Mouse (Mus musculus) heart, embryonic 16.5 days (tissue): ENCODE measurements around the gene Cenpc1. TPM values are rescaled to one million over a fixed set of nuclear protein-coding genes. Genes with fewer than 3 reads are reported as not detected.

Source experiments
- ATAC-seq: fragments of 200-750 bp; cut with Nextera tagmentation; replicated peaks from 2 replicates; pipeline ENCODE4 v1.8.0; 2017; ENCODE audit warnings: moderate number of reproducible peaks; ENCODE audit not compliant: insufficient read depth, low FRiP score; ENCODE audit errors: extremely low read depth
- H3K27ac ChIP-seq: fragments of 300-500 bp; sonication (generic); 2 replicates; pipeline ENCODE4 v1.5.1; 2014; ENCODE audit warnings: mild to moderate bottlenecking, low read length, control low read depth, moderate library complexity
- H3K27me3 ChIP-seq: fragments of 300-500 bp; sonication (generic); 2 replicates; pipeline ENCODE4 v1.6.1; 2014; ENCODE audit warnings: low read length, mixed read lengths; ENCODE audit not compliant: control insufficient read depth, insufficient read depth
- H3K36me3 ChIP-seq: fragments of 300-500 bp; sonication (generic); 2 replicates; pipeline ENCODE4 v1.6.1; 2014; ENCODE audit not compliant: control insufficient read depth, insufficient read depth
- H3K4me1 ChIP-seq: fragments of 300-500 bp; sonication (generic); 2 replicates; pipeline ENCODE4 v1.6.1; 2014; ENCODE audit warnings: low read length, mixed read lengths; ENCODE audit not compliant: control insufficient read depth, insufficient read depth
- H3K4me2 ChIP-seq: fragments of 300-500 bp; sonication (generic); 2 replicates; pipeline ENCODE4 v1.6.1; 2014; ENCODE audit warnings: low read depth, mild to moderate bottlenecking, control low read depth, low read length
- H3K4me3 ChIP-seq: fragments of 300-500 bp; sonication (generic); 2 replicates; pipeline ENCODE4 v1.5.1; 2014; ENCODE audit warnings: mild to moderate bottlenecking, control low read depth, low read length
- H3K9ac ChIP-seq: fragments of 300-500 bp; sonication (generic); 2 replicates; pipeline ENCODE4 v1.6.1; 2014; ENCODE audit warnings: low read length, control low read depth
- H3K9me3 ChIP-seq: fragments of 300-500 bp; sonication (generic); replicated peaks from 2 replicates; pipeline ENCODE4 v1.6.1; 2016; ENCODE audit warnings: low read length; ENCODE audit not compliant: control insufficient read depth
- WGBS: fragments of 180-500 bp; shearing (Covaris S2); extraction: QIAGEN DNeasy Blood & Tissue Kit; methylation state at CpG from one replicate; pipeline ENCODE4 v1.1.7; 2014; 5-methylcytosine and 5-hydroxymethylcytosine counted together
- polyA plus RNA-seq: library from polyadenylated mRNA; unstranded; fragments of >200 nt; fragmentation: Nextera tagmentation; extraction: Ambion mirVana; gene quantifications from 2 replicates; pipeline ENCODE4 v1.2.1, GENCODE M21; 2015

Gene Cenpc1
- polyA plus RNA-seq, 1 experiment from 2014 or later = 22.0 TPM

DNA sequence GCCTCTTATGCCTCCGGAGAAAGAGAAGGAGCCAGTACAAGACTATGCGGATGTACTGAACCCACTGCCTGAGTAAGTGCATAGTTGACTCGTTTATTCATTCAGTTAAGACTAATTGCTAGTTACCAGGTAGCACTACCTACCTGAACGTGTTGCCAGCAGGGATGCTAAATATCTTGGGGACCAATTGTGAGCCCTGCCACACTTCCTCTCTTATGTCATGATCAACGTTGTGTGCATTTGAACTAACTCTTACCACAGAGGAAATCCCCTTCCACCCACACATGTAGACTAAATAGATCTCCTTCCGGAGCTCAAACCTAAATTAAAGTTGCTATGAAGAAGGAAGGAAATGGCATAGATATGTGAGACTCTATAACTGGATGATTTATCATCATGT lies 21.4 kb upstream of the Cenpc1 start:
- H3K4me1 ChIP-seq = no peaks in the 10 kb centered on the region
- H3K27me3 ChIP-seq = no peaks in the 10 kb centered on the region
- 69% methylated on average over 6 of the region's 6 CpGs for WGBS
- no peak overlapping the region for H3K27ac ChIP-seq
- no peaks in the 10 kb centered on the region for H3K9me3 ChIP-seq
- no peak for ATAC-seq
- H3K9ac ChIP-seq = no peak overlapping the region
- no peaks in the 10 kb centered on the region for H3K36me3 ChIP-seq
- H3K4me3 ChIP-seq = no peak overlapping the region
- no peak overlapping the region for H3K4me2 ChIP-seq

DNA sequence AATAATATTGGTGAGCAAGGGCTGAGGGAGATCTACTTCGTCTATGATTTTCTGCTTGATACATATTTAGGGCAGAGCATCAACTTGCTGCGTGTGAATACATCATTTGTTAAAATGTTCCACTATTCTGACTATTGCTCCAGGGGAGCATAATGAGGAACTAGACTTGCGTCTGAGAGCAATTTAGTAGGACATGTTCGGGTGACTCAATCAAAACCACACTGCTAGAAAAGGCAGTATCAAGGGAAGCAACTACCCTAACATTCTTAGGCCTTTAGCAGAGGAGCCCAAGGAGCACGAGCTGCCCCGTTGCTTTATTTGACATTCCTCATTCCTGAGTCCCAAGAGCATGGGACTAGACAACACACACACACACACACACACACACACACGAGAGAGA lies 19.6 kb upstream of the Cenpc1 start:
- ATAC-seq = no peak
- 71% methylated on average over 7 of the region's 7 CpGs for WGBS
- H3K4me1 ChIP-seq = no peaks in the 10 kb centered on the region
- H3K36me3 ChIP-seq = no peaks in the 10 kb centered on the region
- no peak overlapping the region for H3K9ac ChIP-seq
- no peaks in the 10 kb centered on the region for H3K27me3 ChIP-seq
- H3K9me3 ChIP-seq = no peaks in the 10 kb centered on the region
- no peak overlapping the region for H3K27ac ChIP-seq
- H3K4me2 ChIP-seq = no peak overlapping the region
- H3K4me3 ChIP-seq = no peak overlapping the region

DNA sequence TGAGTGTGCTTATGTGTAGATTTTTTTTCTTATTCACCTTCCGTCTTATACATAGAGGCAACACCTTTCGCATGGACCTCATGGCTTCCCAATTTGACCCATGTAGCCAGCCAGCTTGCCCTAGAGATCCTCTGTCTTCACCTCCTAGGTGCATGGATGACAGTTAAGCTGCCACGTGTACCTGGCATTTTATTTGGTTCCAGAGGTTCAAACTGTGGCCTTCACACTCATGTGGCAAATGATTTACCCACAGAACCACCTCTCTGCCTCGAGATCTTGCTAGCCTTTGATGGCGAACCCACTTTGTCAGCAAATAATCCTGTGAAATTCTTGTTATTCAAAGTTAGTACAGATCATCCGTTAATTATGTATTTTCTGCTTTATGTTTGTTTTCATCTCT lies 18.6 kb upstream of the Cenpc1 start:
- no peak for ATAC-seq
- H3K4me2 ChIP-seq = no peak overlapping the region
- no peaks in the 10 kb centered on the region for H3K36me3 ChIP-seq
- H3K27ac ChIP-seq = no peak overlapping the region
- no peaks in the 10 kb centered on the region for H3K9me3 ChIP-seq
- no peak overlapping the region for H3K9ac ChIP-seq
- H3K4me1 ChIP-seq = no peaks in the 10 kb centered on the region
- H3K27me3 ChIP-seq = no peaks in the 10 kb centered on the region
- no peak overlapping the region for H3K4me3 ChIP-seq
- 80% methylated on average over 6 of the region's 6 CpGs for WGBS

DNA sequence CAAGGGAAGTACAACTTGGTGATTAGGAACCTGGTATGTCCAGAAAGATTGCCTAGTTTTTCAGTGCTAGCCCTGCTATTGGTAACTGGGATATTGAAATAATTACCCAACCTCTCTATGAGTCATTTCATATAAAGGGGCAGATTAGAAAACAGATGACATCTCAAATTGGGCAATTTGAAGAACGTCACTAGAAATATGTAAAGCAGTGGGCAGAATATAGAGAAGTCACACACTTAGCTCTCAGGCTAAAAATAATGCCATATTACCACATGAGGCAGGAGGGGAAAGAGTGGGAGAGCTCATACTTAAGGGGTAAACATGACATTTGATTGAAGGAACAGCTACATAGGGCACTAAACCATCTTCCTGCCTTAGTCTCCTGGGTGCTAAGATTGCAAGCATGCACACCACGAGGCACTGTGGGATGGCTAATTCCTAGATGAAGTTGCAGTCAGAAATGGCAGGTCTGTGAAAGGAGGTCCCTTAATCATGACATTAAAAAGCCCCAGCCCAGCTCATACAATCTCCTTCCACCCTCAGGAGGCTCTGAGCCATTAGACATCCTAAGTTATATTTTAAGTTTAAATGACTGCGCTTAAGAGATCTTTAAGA lies 13.4 kb upstream of the Cenpc1 start:
- no peaks in the 10 kb centered on the region for H3K4me1 ChIP-seq
- H3K9ac ChIP-seq = no peak overlapping the region
- H3K27me3 ChIP-seq = no peaks in the 10 kb centered on the region
- H3K4me3 ChIP-seq = no peak overlapping the region
- no peak overlapping the region for H3K4me2 ChIP-seq
- 68% methylated on average over 3 of the region's 3 CpGs for WGBS
- no peak for ATAC-seq
- H3K27ac ChIP-seq = no peak overlapping the region
- no peaks in the 10 kb centered on the region for H3K36me3 ChIP-seq
- no peaks in the 10 kb centered on the region for H3K9me3 ChIP-seq

DNA sequence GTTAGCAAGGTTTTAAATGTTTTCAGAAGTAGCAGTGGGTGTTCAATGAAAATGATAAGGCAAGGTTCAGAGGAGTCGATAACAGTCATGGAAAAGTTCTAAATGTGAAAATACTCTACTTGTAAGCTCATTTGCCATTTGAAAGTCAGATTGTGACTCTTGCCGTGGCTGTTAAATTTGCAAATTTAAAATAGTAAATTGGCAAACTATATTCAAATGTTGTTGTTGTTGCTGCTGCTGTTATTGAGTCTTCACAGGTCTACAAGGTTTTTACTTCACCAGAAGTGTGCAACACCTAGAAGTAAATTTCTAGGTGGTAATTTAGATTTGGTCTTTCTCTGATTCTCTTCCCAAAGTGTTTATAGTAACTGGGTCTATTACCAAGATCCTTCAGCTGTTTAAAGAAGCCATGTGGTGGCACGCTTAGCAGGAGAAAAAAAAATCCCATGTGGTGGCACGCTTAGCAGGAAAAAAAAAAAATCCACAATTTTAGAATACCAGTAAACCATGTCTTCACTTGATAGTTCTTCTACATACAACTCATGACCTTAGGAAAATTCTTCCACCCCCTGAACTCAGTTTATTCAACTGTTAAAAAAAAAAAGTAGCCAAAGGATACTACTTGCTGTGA lies 7.5 kb upstream of the Cenpc1 start:
- Histone ChIP-seq H3K27me3 (no peaks in the 10 kb centered on the region), H3K4me1 (no peaks in the 10 kb centered on the region), H3K9me3 (0 out of 2 replicates have a peak, but pooled peaks cover 3% of the 10 kb centered on the region), H3K27ac (no peak overlapping the region), H3K4me3 (no peak overlapping the region), H3K9ac (no peak overlapping the region), H3K36me3 (no peaks in the 10 kb centered on the region), H3K4me2 (no peak overlapping the region)
- WGBS = 77% methylated on average over 4 of the region's 4 CpGs
- no peak for ATAC-seq

DNA sequence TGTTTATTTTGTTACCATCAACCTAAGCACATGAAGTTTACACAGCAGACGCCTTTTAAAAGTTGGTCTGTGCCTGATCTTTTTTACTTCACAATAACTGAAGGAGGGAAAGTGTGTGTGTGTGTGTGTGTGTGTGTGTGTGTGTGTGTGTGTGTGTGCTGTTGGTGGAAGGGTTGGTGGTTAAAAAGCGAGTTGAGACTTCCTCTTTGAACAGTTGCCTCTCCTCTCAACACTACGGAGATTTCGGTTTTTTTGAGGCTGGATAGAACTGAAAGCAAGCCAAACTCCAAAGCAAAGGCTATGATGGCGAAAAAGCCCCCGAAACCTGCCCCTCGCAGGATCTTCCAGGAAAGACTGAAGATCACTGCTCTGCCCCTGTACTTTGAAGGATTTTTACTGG lies 6.2 kb upstream of the Cenpc1 start, which contains the start of gene Stap1:
Gene Stap1, plus strand, starts transcription at position 209 of the 400 bp plus-strand sequence.
- 67% methylated on average over 7 of the region's 7 CpGs for WGBS
- no peaks in the 10 kb centered on the region; the same call in 1 of the 2 replicates for H3K4me1 ChIP-seq
- H3K4me2 ChIP-seq = no peak within 1 kb of the TSS
- H3K9me3 ChIP-seq = 0 out of 2 replicates have a peak, but pooled peaks cover 3% of the 10 kb centered on the region
- ATAC-seq = no peak
- H3K9ac ChIP-seq = no peak within 1 kb of the TSS
- peak within 1 kb of the TSS; percentile 56; the same call in 1 of the 2 replicates for H3K27ac ChIP-seq
- H3K27me3 ChIP-seq = no peaks in the 10 kb centered on the region
- H3K4me3 ChIP-seq = peak within 1 kb of the TSS; percentile 31; the same call in 1 of the 2 replicates
- no peaks in the 10 kb centered on the region for H3K36me3 ChIP-seq

DNA sequence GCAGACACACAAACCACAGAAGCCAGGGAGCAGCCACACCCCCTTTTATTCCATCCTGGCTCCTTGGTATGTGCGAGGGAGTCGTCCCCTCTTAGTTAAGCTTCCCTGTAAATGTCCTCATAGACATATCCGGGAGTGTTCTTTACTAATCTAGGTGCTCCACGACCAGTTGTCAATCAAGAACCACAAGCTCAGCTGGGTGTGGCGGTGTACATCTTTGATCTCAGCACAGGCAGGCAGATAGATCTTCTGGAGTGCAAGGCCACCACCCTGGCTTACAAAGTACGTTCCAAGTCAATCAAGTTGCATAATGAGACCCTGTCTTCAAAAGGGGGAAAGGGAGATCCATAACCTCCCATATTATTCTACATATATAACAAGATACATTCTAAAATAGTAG lies 3.7 kb upstream of the Cenpc1 start:
- H3K4me3 ChIP-seq = no peak overlapping the region
- 0 out of 2 replicates have a peak, but pooled peaks cover 3% of the 10 kb centered on the region for H3K9me3 ChIP-seq
- H3K36me3 ChIP-seq = no peaks in the 10 kb centered on the region
- peaks cover 4% of the 10 kb centered on the region; the same call in 1 of the 2 replicates for H3K4me1 ChIP-seq
- 71% methylated on average over 6 of the region's 6 CpGs for WGBS
- no peaks in the 10 kb centered on the region for H3K27me3 ChIP-seq
- no peak overlapping the region for H3K9ac ChIP-seq
- no peak overlapping the region for H3K27ac ChIP-seq
- H3K4me2 ChIP-seq = no peak overlapping the region
- ATAC-seq = no peak

DNA sequence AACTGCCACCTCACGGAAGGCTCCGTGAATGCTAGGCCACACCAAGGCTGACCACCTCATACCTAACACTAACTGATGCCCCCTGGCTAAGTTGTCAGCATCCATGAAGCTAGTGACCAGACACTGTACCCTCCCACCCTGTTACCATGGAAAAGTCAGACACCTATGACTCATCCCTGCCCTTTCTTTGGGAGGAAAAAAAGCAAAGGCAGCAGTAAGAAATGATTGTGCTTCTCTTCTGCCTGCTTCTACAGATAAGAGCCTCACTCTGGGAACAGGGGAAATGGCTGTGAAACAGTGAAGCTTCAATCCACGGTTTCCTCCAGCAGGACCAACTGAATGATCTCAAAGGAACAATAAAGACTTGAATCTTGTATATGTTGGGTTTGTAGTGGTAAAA lies 3.1 kb upstream of the Cenpc1 start:
- peaks cover 8% of the 10 kb centered on the region for H3K4me1 ChIP-seq
- no peak overlapping the region for H3K9ac ChIP-seq
- WGBS = 56% methylated on average over 3 of the region's 3 CpGs
- H3K36me3 ChIP-seq = no peaks in the 10 kb centered on the region
- H3K27ac ChIP-seq = no peak overlapping the region
- ATAC-seq = no peak
- H3K4me3 ChIP-seq = no peak overlapping the region
- H3K4me2 ChIP-seq = no peak overlapping the region
- H3K27me3 ChIP-seq = no peaks in the 10 kb centered on the region
- 0 out of 2 replicates have a peak, but pooled peaks cover 3% of the 10 kb centered on the region for H3K9me3 ChIP-seq

DNA sequence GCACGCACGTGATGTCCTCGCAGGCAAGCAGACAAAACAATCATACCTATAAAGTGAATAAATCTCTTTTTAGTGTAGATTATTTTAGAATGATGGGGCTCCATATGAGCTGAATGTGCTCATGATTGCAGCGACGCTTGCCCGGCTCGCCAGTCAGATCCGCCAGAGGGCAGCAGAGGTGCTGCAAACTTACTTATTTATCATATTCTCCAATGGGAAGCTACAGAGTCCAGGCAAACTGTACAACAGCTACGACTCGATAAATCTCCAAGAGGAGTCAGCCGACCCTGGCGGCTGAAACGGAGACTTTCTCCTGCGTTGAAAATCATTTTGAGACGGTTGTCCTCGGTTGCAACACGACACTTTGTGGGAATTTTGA lies 1.2 kb upstream of the Cenpc1 start:
- WGBS = under 1% methylated on average over 17 of the region's 17 CpGs
- peak overlapping the region; percentile 97 for H3K4me3 ChIP-seq
- peak overlapping the region; percentile 69 for H3K9ac ChIP-seq
- no peaks in the 10 kb centered on the region for H3K36me3 ChIP-seq
- ATAC-seq = 0 out of 2 replicates have a peak, but pooled peaks have one; percentile 12
- no peaks in the 10 kb centered on the region for H3K27me3 ChIP-seq
- H3K4me2 ChIP-seq = peak overlapping the region; percentile 90
- H3K27ac ChIP-seq = peak overlapping the region; percentile 80
- H3K9me3 ChIP-seq = 0 out of 2 replicates have a peak, but pooled peaks cover 3% of the 10 kb centered on the region
- peaks cover 9% of the 10 kb centered on the region for H3K4me1 ChIP-seq
